Mouse (Mus musculus) midbrain, embryonic 14.5 days (tissue): ENCODE measurements around the gene Pik3r6. TPM values are rescaled to one million over a fixed set of nuclear protein-coding genes. Genes with fewer than 3 reads are reported as not detected.

Experiments
- ATAC-seq: fragments of 200-750 bp; cut with Nextera tagmentation; 2 replicates; pipeline ENCODE4 v1.8.0; 2017; ENCODE audit warnings: moderate number of reproducible peaks, moderate library complexity; ENCODE audit not compliant: low FRiP score, low TSS enrichment
- DNase-seq: peaks from one replicate; pipeline ENCODE4 v3.0.0-alpha.2; 2015
- H3K27ac ChIP-seq: fragments of 300-500 bp; sonication (generic); replicated peaks from 2 replicates; pipeline ENCODE4 v1.5.1; 2014; ENCODE audit warnings: mild to moderate bottlenecking, low read depth, low read length, moderate library complexity
- H3K27me3 ChIP-seq: fragments of 300-500 bp; sonication (generic); 2 replicates; pipeline ENCODE4 v1.6.1; 2014; ENCODE audit warnings: low read length, control low read depth, mixed read lengths; ENCODE audit not compliant: control insufficient read depth, insufficient read depth
- H3K36me3 ChIP-seq: fragments of 300-500 bp; sonication (generic); 2 replicates; pipeline ENCODE4 v1.6.1; 2014; ENCODE audit warnings: low read length, control low read depth; ENCODE audit not compliant: control insufficient read depth, insufficient read depth
- H3K4me1 ChIP-seq: fragments of 300-500 bp; sonication (generic); 2 replicates; pipeline ENCODE4 v1.6.1; 2014; ENCODE audit warnings: mild to moderate bottlenecking, antibody characterized with exemption, low read length, control low read depth; ENCODE audit not compliant: control insufficient read depth, insufficient read depth
- H3K4me2 ChIP-seq: fragments of 300-500 bp; sonication (generic); 2 replicates; pipeline ENCODE4 v1.6.1; 2014; ENCODE audit warnings: mild to moderate bottlenecking, low read length, moderate library complexity
- H3K4me3 ChIP-seq: fragments of 300-500 bp; sonication (generic); replicated peaks from 2 replicates; pipeline ENCODE4 v1.5.1; 2014; ENCODE audit warnings: low read depth, low read length
- H3K9ac ChIP-seq: fragments of 300-500 bp; sonication (generic); replicated peaks from 2 replicates; pipeline ENCODE4 v1.6.1; 2014; ENCODE audit warnings: mild to moderate bottlenecking, low read length, moderate library complexity
- H3K9me3 ChIP-seq: fragments of 300-500 bp; sonication (generic); 2 replicates; pipeline ENCODE4 v1.6.1; 2016; ENCODE audit warnings: low read length, control low read depth, mixed read lengths; ENCODE audit not compliant: control insufficient read depth
- WGBS: fragments of 180-500 bp; shearing (Covaris S2); extraction: QIAGEN DNeasy Blood & Tissue Kit; methylation state at CpG from one replicate; pipeline ENCODE4 v1.1.7; 2014; 5-methylcytosine and 5-hydroxymethylcytosine counted together
- polyA plus RNA-seq: library from polyadenylated mRNA; unstranded; fragments of >200 nt; fragmentation: Nextera tagmentation; extraction: Ambion mirVana; gene quantifications from 2 replicates; pipeline ENCODE4 v1.2.1, GENCODE M21; 2014

Pik3r6 gene
- polyA plus RNA-seq, 1 experiment from 2014 or later: 1.5 TPM

- Histone ChIP-seq H3K4me1 (no peaks in the 10 kb centered on the region), H3K27me3 (no peaks in the 10 kb centered on the region), H3K9ac (no peak overlapping the region), H3K27ac (no peak overlapping the region), H3K4me3 (no peak overlapping the region), H3K4me2 (no peak overlapping the region), H3K36me3 (no peaks in the 10 kb centered on the region), H3K9me3 (no peaks in the 10 kb centered on the region)
- WGBS: 80% methylated on average over 6 of the region's 6 CpGs
- ATAC-seq (no peak), DNase-seq (no peak)
Measured at GRCm38 (mm10) chr11:68497081-68497480, 5.7 kb upstream of the Pik3r6 start.

GRCm38 (mm10) chr11:68498517-68498916 lies 4.3 kb upstream of the Pik3r6 start:
- H3K4me1 ChIP-seq: no peaks in the 10 kb centered on the region
- no peak for ATAC-seq

GRCm38 (mm10) chr11:68498999-68499699 lies 3.7 kb upstream of the Pik3r6 start:
- Histone ChIP-seq H3K4me1 (no peaks in the 10 kb centered on the region), H3K36me3 (no peaks in the 10 kb centered on the region), H3K9me3 (no peaks in the 10 kb centered on the region), H3K4me2 (no peak overlapping the region), H3K27me3 (no peaks in the 10 kb centered on the region), H3K4me3 (no peak overlapping the region), H3K27ac (no peak overlapping the region), H3K9ac (no peak overlapping the region)
- DNase-seq: no peak
- 79% methylated on average over 7 of the region's 8 CpGs for WGBS
- no peak for ATAC-seq

More at GRCm38 (mm10) chr11:68498517-68498916, 4.3 kb upstream of the Pik3r6 start:
- Histone ChIP-seq H3K4me3 (no peak overlapping the region), H3K36me3 (no peaks in the 10 kb centered on the region), H3K27me3 (no peaks in the 10 kb centered on the region), H3K9ac (no peak overlapping the region), H3K4me2 (no peak overlapping the region), H3K9me3 (no peaks in the 10 kb centered on the region), H3K27ac (no peak overlapping the region)
- no peak for DNase-seq
- WGBS: 90% methylated on average over 11 of the region's 11 CpGs

GRCm38 (mm10) chr11:68500949-68501350 lies 1.9 kb upstream of the Pik3r6 start:
- Histone ChIP-seq H3K27me3 (no peaks in the 10 kb centered on the region), H3K27ac (no peak overlapping the region), H3K36me3 (no peaks in the 10 kb centered on the region), H3K4me1 (no peaks in the 10 kb centered on the region), H3K9ac (no peak overlapping the region), H3K9me3 (no peaks in the 10 kb centered on the region), H3K4me2 (no peak overlapping the region), H3K4me3 (no peak overlapping the region)
- 67% methylated on average over 14 of the region's 14 CpGs for WGBS
- DNase-seq: peak; percentile 7
- no peak for ATAC-seq

- no peaks in the 10 kb centered on the region for H3K36me3 ChIP-seq
- DNase-seq (no peak), ATAC-seq (no peak)
- H3K27ac ChIP-seq: no peak overlapping the region
- H3K4me3 ChIP-seq: no peak overlapping the region
- 85% methylated on average over 2 of the region's 2 CpGs for WGBS
- no peaks in the 10 kb centered on the region for H3K27me3 ChIP-seq
- no peak overlapping the region for H3K4me2 ChIP-seq
- H3K9me3 ChIP-seq: no peaks in the 10 kb centered on the region
- no peaks in the 10 kb centered on the region for H3K4me1 ChIP-seq
- no peak overlapping the region for H3K9ac ChIP-seq
Measured at GRCm38 (mm10) chr11:68502408-68502807, 411 bp upstream of the Pik3r6 start.

- no peak for ATAC-seq
- Histone ChIP-seq H3K9ac (no peak overlapping the region), H3K36me3 (no peaks in the 10 kb centered on the region), H3K4me2 (no peak overlapping the region), H3K27ac (no peak overlapping the region), H3K4me3 (no peak overlapping the region), H3K27me3 (no peaks in the 10 kb centered on the region), H3K4me1 (no peaks in the 10 kb centered on the region), H3K9me3 (no peaks in the 10 kb centered on the region)
- 86% methylated on average over 11 of the region's 11 CpGs for WGBS
- no peak for DNase-seq
Measured at GRCm38 (mm10) chr11:68504913-68505312, 2.1 kb downstream of the Pik3r6 start.

- Histone ChIP-seq H3K9ac (no peak overlapping the region), H3K27me3 (no peaks in the 10 kb centered on the region), H3K36me3 (no peaks in the 10 kb centered on the region), H3K4me3 (no peak overlapping the region), H3K27ac (no peak overlapping the region), H3K9me3 (no peaks in the 10 kb centered on the region), H3K4me2 (no peak overlapping the region), H3K4me1 (no peaks in the 10 kb centered on the region)
- DNase-seq (no peak), ATAC-seq (no peak)
- 91% methylated on average over 7 of the region's 7 CpGs for WGBS
Measured at GRCm38 (mm10) chr11:68507246-68507645, 4.4 kb downstream of the Pik3r6 start.

- Histone ChIP-seq H3K27ac (no peak overlapping the region), H3K9ac (no peak overlapping the region), H3K9me3 (no peaks in the 10 kb centered on the region), H3K4me2 (no peak overlapping the region), H3K4me3 (no peak overlapping the region), H3K4me1 (no peaks in the 10 kb centered on the region), H3K27me3 (no peaks in the 10 kb centered on the region), H3K36me3 (no peaks in the 10 kb centered on the region)
- WGBS: 73% methylated on average over 5 of the region's 5 CpGs
- DNase-seq (no peak), ATAC-seq (no peak)
Measured at GRCm38 (mm10) chr11:68508619-68509018, 5.8 kb downstream of the Pik3r6 start.

- no peak overlapping the region for H3K4me2 ChIP-seq
- no peak overlapping the region for H3K27ac ChIP-seq
- H3K4me1 ChIP-seq: no peaks in the 10 kb centered on the region
- H3K27me3 ChIP-seq: no peaks in the 10 kb centered on the region
- ATAC-seq (no peak), DNase-seq (no peak)
- no peaks in the 10 kb centered on the region for H3K9me3 ChIP-seq
- no peak overlapping the region for H3K9ac ChIP-seq
- H3K4me3 ChIP-seq: no peak overlapping the region
- no peaks in the 10 kb centered on the region for H3K36me3 ChIP-seq
- 76% methylated on average over 2 of the region's 2 CpGs for WGBS
Measured at GRCm38 (mm10) chr11:68509194-68509593, 6.4 kb downstream of the Pik3r6 start.
